Mouse (Mus musculus) forebrain, embryonic 16.5 days (tissue): ENCODE measurements around the gene Arid1b. TPM values are rescaled to one million over a fixed set of nuclear protein-coding genes. Genes with fewer than 3 reads are reported as not detected.

ENCODE experiments used
- ATAC-seq: fragments of 200-750 bp; cut with Nextera tagmentation; 2 replicates; pipeline ENCODE4 v1.8.0; 2017; ENCODE audit warnings: mild to moderate bottlenecking, moderate library complexity
- H3K27ac ChIP-seq: fragments of 300-500 bp; sonication (generic); 2 replicates; pipeline ENCODE4 v1.5.1; 2014; ENCODE audit warnings: low read length, control low read depth
- H3K27me3 ChIP-seq: fragments of 300-500 bp; sonication (generic); replicated peaks from 2 replicates; pipeline ENCODE4 v1.6.1; 2014; ENCODE audit warnings: low read length; ENCODE audit not compliant: control insufficient read depth, insufficient read depth
- H3K36me3 ChIP-seq: fragments of 300-500 bp; sonication (generic); 2 replicates; pipeline ENCODE4 v1.6.1; 2014; ENCODE audit not compliant: control insufficient read depth, insufficient read depth
- H3K4me1 ChIP-seq: fragments of 300-500 bp; sonication (generic); replicated peaks from 2 replicates; pipeline ENCODE4 v1.6.1; 2014; ENCODE audit warnings: low read length; ENCODE audit not compliant: control insufficient read depth, insufficient read depth
- H3K4me2 ChIP-seq: fragments of 300-500 bp; sonication (generic); 2 replicates; pipeline ENCODE4 v1.6.1; 2014; ENCODE audit warnings: mild to moderate bottlenecking, low read length, control low read depth
- H3K4me3 ChIP-seq: fragments of 300-500 bp; sonication (generic); replicated peaks from 2 replicates; pipeline ENCODE4 v1.5.1; 2014; ENCODE audit warnings: mild to moderate bottlenecking, low read length, control low read depth
- H3K9ac ChIP-seq: fragments of 300-500 bp; sonication (generic); replicated peaks from 2 replicates; pipeline ENCODE4 v1.6.1; 2014; ENCODE audit warnings: low read depth, low read length, control low read depth
- H3K9me3 ChIP-seq: fragments of 300-500 bp; sonication (generic); 2 replicates; pipeline ENCODE4 v1.6.1; 2016; ENCODE audit warnings: low read length; ENCODE audit not compliant: control insufficient read depth
- WGBS: fragments of 180-500 bp; shearing (Covaris S2); extraction: QIAGEN DNeasy Blood & Tissue Kit; methylation state at CpG from one replicate; pipeline ENCODE4 v1.1.7; 2014; 5-methylcytosine and 5-hydroxymethylcytosine counted together
- polyA plus RNA-seq: library from polyadenylated mRNA; unstranded; fragments of >200 nt; fragmentation: Nextera tagmentation; extraction: Ambion mirVana; gene quantifications from 2 replicates; pipeline ENCODE4 v1.2.1, GENCODE M21; 2015

Gene Arid1b
- polyA plus RNA-seq, 1 experiment from 2014 or later, result 15.1 TPM

GRCm38 (mm10) chr17:5360759-5361158 lies 366.6 kb downstream of the Arid1b start:
- Histone ChIP-seq H3K4me3 (no peak overlapping the region), H3K27me3 (no peaks in the 10 kb centered on the region), H3K9me3 (no peaks in the 10 kb centered on the region), H3K4me1 (no peaks in the 10 kb centered on the region), H3K4me2 (no peak overlapping the region), H3K36me3 (no peaks in the 10 kb centered on the region), H3K27ac (no peak overlapping the region), H3K9ac (no peak overlapping the region)
- ATAC-seq, result no peak
- 72% methylated on average over 2 of the region's 2 CpGs for WGBS

GRCm38 (mm10) chr17:5365992-5366398 lies 371.9 kb downstream of the Arid1b start:
- 78% methylated on average over 8 of the region's 8 CpGs for WGBS
- ATAC-seq, result no peak
- no peak overlapping the region for H3K9ac ChIP-seq
- H3K27ac ChIP-seq, result no peak overlapping the region
- no peak overlapping the region for H3K4me2 ChIP-seq
- H3K9me3 ChIP-seq, result no peaks in the 10 kb centered on the region
- H3K4me1 ChIP-seq, result no peaks in the 10 kb centered on the region
- no peaks in the 10 kb centered on the region for H3K36me3 ChIP-seq
- H3K27me3 ChIP-seq, result no peaks in the 10 kb centered on the region
- no peak overlapping the region for H3K4me3 ChIP-seq

GRCm38 (mm10) chr17:5371032-5371431 lies 376.9 kb downstream of the Arid1b start:
- peaks cover 8% of the 10 kb centered on the region for H3K4me1 ChIP-seq

GRCm38 (mm10) chr17:5371521-5371920 lies 377.4 kb downstream of the Arid1b start:
- H3K4me2 ChIP-seq, result no peak overlapping the region
- no peak overlapping the region for H3K4me3 ChIP-seq
- H3K27ac ChIP-seq, result no peak overlapping the region
- ATAC-seq, result no peak
- 63% methylated on average over 7 of the region's 7 CpGs for WGBS
- no peaks in the 10 kb centered on the region for H3K36me3 ChIP-seq
- peaks cover 8% of the 10 kb centered on the region for H3K4me1 ChIP-seq
- no peaks in the 10 kb centered on the region for H3K27me3 ChIP-seq
- H3K9me3 ChIP-seq, result no peaks in the 10 kb centered on the region
- no peak overlapping the region for H3K9ac ChIP-seq

More at GRCm38 (mm10) chr17:5371032-5371431, 376.9 kb downstream of the Arid1b start:
- Histone ChIP-seq H3K4me2 (no peak overlapping the region), H3K9me3 (no peaks in the 10 kb centered on the region), H3K27ac (no peak overlapping the region), H3K36me3 (no peaks in the 10 kb centered on the region), H3K27me3 (no peaks in the 10 kb centered on the region), H3K9ac (no peak overlapping the region), H3K4me3 (no peak overlapping the region)
- 62% methylated on average over 4 of the region's 4 CpGs for WGBS
- ATAC-seq, result no peak

GRCm38 (mm10) chr17:5372951-5373350 lies 378.8 kb downstream of the Arid1b start:
- Histone ChIP-seq H3K4me1 (peaks cover 17% of the 10 kb centered on the region), H3K27me3 (no peaks in the 10 kb centered on the region), H3K4me3 (no peak overlapping the region), H3K9me3 (no peaks in the 10 kb centered on the region), H3K27ac (peak overlapping the region; percentile 11; the same call in 1 of the 2 replicates), H3K36me3 (no peaks in the 10 kb centered on the region), H3K9ac (no peak overlapping the region), H3K4me2 (no peak overlapping the region)
- ATAC-seq, result peak; percentile 30; the same call in 1 of the 2 replicates
- 59% methylated on average over 8 of the region's 8 CpGs for WGBS

- Histone ChIP-seq H3K4me3 (no peak overlapping the region), H3K27me3 (no peaks in the 10 kb centered on the region), H3K4me2 (no peak overlapping the region; the same call in 1 of the 2 replicates), H3K4me1 (peaks cover 17% of the 10 kb centered on the region), H3K36me3 (no peaks in the 10 kb centered on the region), H3K9me3 (no peaks in the 10 kb centered on the region), H3K9ac (no peak overlapping the region), H3K27ac (peak overlapping the region; percentile 51)
- WGBS, result 18% methylated on average over 11 of the region's 11 CpGs
- ATAC-seq, result peak; percentile 86
Measured at GRCm38 (mm10) chr17:5377151-5377929, 383.2 kb downstream of the Arid1b start.

GRCm38 (mm10) chr17:5377930-5378310 lies 383.8 kb downstream of the Arid1b start:
- 34% methylated on average over 7 of the region's 7 CpGs for WGBS
- H3K9ac ChIP-seq, result no peak overlapping the region
- H3K36me3 ChIP-seq, result no peaks in the 10 kb centered on the region
- H3K4me2 ChIP-seq, result no peak overlapping the region
- no peaks in the 10 kb centered on the region for H3K9me3 ChIP-seq
- ATAC-seq, result no peak
- H3K4me1 ChIP-seq, result peaks cover 13% of the 10 kb centered on the region
- no peaks in the 10 kb centered on the region for H3K27me3 ChIP-seq
- no peak overlapping the region for H3K4me3 ChIP-seq
- no peak overlapping the region for H3K27ac ChIP-seq

GRCm38 (mm10) chr17:5385694-5386093 lies 391.6 kb downstream of the Arid1b start:
- H3K36me3 ChIP-seq, result no peaks in the 10 kb centered on the region
- ATAC-seq, result no peak
- 93% methylated on average over 1 of the region's 1 CpGs for WGBS

GRCm38 (mm10) chr17:5386885-5387545 lies 392.9 kb downstream of the Arid1b start:
- ATAC-seq, result no peak
- WGBS, result 86% methylated on average over 12 of the region's 12 CpGs

More at GRCm38 (mm10) chr17:5385694-5386093, 391.6 kb downstream of the Arid1b start:
- Histone ChIP-seq H3K4me3 (no peak overlapping the region), H3K4me2 (no peak overlapping the region), H3K9ac (no peak overlapping the region), H3K27me3 (no peaks in the 10 kb centered on the region), H3K4me1 (peaks cover 5% of the 10 kb centered on the region; the same call in 1 of the 2 replicates), H3K9me3 (no peaks in the 10 kb centered on the region), H3K27ac (no peak overlapping the region)

More at GRCm38 (mm10) chr17:5386885-5387545, 392.9 kb downstream of the Arid1b start:
- Histone ChIP-seq H3K9ac (no peak overlapping the region), H3K4me1 (peaks cover 6% of the 10 kb centered on the region; the same call in 1 of the 2 replicates), H3K4me3 (no peak overlapping the region), H3K36me3 (no peaks in the 10 kb centered on the region), H3K27ac (no peak overlapping the region), H3K27me3 (no peaks in the 10 kb centered on the region), H3K9me3 (no peaks in the 10 kb centered on the region), H3K4me2 (no peak overlapping the region)
